In the genomic region with DNA sequence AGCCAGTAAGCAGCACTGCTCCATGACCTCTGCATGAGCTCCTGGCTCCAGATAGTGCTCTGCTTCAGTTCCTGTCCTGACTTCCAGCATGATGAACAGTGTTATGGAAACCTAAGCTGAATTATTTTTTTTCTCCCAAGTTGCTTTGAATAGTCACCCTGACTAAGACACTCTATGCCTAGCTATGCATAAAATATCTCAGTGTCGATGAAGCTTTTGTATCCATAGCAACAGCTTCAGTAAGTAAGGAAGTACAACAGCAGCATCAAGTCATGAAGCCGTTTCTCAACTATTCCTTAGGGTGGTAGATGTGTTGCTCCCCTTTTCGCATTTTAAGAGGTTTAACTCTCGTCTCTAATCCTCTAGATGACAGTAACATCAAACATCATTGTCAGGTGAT, we compare ENCODE assay signal across 16 mouse cellular contexts.
"Had no signal": no experiment of that assay in that cellular context is flagged by ENCODE, and none has a peak within 500 bp of the region (broad histone marks: within the 10 kb centered on the region; RNA-seq: fewer than 3 reads in every experiment).

No protein-coding gene starts in this region.

- H3K9ac ChIP-seq: kidney, embryonic 15.5 days; limb, embryonic 12.5 days; liver, embryonic 13.5 days; liver, postnatal 0 days; lung, embryonic 15.5 days; neural tube, embryonic 15.5 days had no signal

- H3K36me3 ChIP-seq: kidney, embryonic 15.5 days; limb, embryonic 12.5 days; liver, embryonic 13.5 days; lung, embryonic 15.5 days; neural tube, embryonic 15.5 days had no signal

- H3K4me1 ChIP-seq: limb, embryonic 12.5 days; liver, embryonic 13.5 days; lung, embryonic 15.5 days; neural tube, embryonic 15.5 days had no signal

- H3K27me3 ChIP-seq: kidney, embryonic 15.5 days; limb, embryonic 12.5 days; liver, embryonic 13.5 days; lung, embryonic 15.5 days; megakaryocyte, embryonic 14.5 days; neural tube, embryonic 15.5 days had no signal

- DNase-seq: kidney, adult 2 months; kidney, postnatal 14 days; liver; liver, embryonic 13.5 days; liver, postnatal 0 days; lung, postnatal 14 days; right cerebral cortex, adult 18-20 months; right cerebral cortex, postnatal 25 days; thymus, postnatal 4 days had no signal

- H3K27ac ChIP-seq: kidney, embryonic 15.5 days; limb, embryonic 12.5 days; liver, embryonic 13.5 days; lung, embryonic 15.5 days; macrophage; neural tube, embryonic 15.5 days had no signal

- H3K4me3 ChIP-seq: kidney, embryonic 15.5 days; limb, embryonic 12.5 days; liver, embryonic 13.5 days; lung, embryonic 15.5 days; megakaryocyte, embryonic 14.5 days; myocyte; neural tube, embryonic 15.5 days had no signal

- H3K9me3 ChIP-seq: kidney, embryonic 15.5 days; limb, embryonic 12.5 days; liver, embryonic 13.5 days; lung, embryonic 15.5 days; megakaryocyte, embryonic 14.5 days; neural tube, embryonic 15.5 days had no signal

- H3K4me2 ChIP-seq: kidney, embryonic 15.5 days; limb, embryonic 12.5 days; liver, embryonic 13.5 days; lung, embryonic 15.5 days; neural tube, embryonic 15.5 days had no signal
